Mouse (Mus musculus): ENCODE measurements around the gene Gm10197. TPM values are rescaled to one million over a fixed set of nuclear protein-coding genes. Genes with fewer than 3 reads are reported as not detected.

Gm10197 gene
- polyA plus RNA-seq, 1 experiment from 2014 or later, result 3.5 TPM

Other genes starting within 250 kb of the Gm10197 start
- 107 and 109 TPM in 2 replicates for gene Add3, start 231.3 kb downstream of the Gm10197 start, polyA plus RNA-seq (2015; fragmentation: Nextera tagmentation; extraction: Ambion mirVana)
- gene Mxi1, start 61.2 kb downstream of the Gm10197 start, polyA plus RNA-seq (2015; fragmentation: Nextera tagmentation; extraction: Ambion mirVana), result 28.7 and 40.7 TPM in 2 replicates
- 25.5 and 28.0 TPM in 2 replicates for gene Smndc1, start 18.8 kb upstream of the Gm10197 start, polyA plus RNA-seq (2015; fragmentation: Nextera tagmentation; extraction: Ambion mirVana)
- 9.0 and 11.5 TPM in 2 replicates for gene Dusp5, start 157.3 kb upstream of the Gm10197 start, polyA plus RNA-seq (2015; fragmentation: Nextera tagmentation; extraction: Ambion mirVana)
- 260 and 349 TPM in 2 replicates for gene Nutf2-ps1, start 217.3 kb upstream of the Gm10197 start, polyA plus RNA-seq (2015; fragmentation: Nextera tagmentation; extraction: Ambion mirVana)
- gene Smc3, start 228.6 kb upstream of the Gm10197 start, polyA plus RNA-seq (2015; fragmentation: Nextera tagmentation; extraction: Ambion mirVana), result 36.5 and 42.5 TPM in 2 replicates